Mouse (Mus musculus) neural tube, embryonic 15.5 days (tissue): ENCODE measurements around the gene Cdc26. TPM values are rescaled to one million over a fixed set of nuclear protein-coding genes. Genes with fewer than 3 reads are reported as not detected.

ENCODE experiments used
- ATAC-seq: fragments of 200-750 bp; cut with Nextera tagmentation; 2 replicates; pipeline ENCODE4 v1.8.0; 2017; ENCODE audit warnings: mild to moderate bottlenecking, moderate TSS enrichment, moderate library complexity; ENCODE audit not compliant: low FRiP score
- H3K27ac ChIP-seq: fragments of 300-500 bp; sonication (generic); replicated peaks from 2 replicates; pipeline ENCODE4 v1.5.1; 2015; ENCODE audit warnings: mild to moderate bottlenecking, inconsistent platforms
- H3K27me3 ChIP-seq: fragments of 300-500 bp; sonication (generic); replicated peaks from 2 replicates; pipeline ENCODE4 v1.6.1; 2015; ENCODE audit warnings: inconsistent platforms
- H3K36me3 ChIP-seq: fragments of 300-500 bp; sonication (generic); 2 replicates; pipeline ENCODE4 v1.6.1; 2015; ENCODE audit warnings: inconsistent platforms
- H3K4me1 ChIP-seq: fragments of 300-500 bp; sonication (generic); 2 replicates; pipeline ENCODE4 v1.6.1; 2015; ENCODE audit warnings: inconsistent platforms
- H3K4me2 ChIP-seq: fragments of 300-500 bp; sonication (generic); 2 replicates; pipeline ENCODE4 v1.6.1; 2015; ENCODE audit warnings: inconsistent platforms, mild to moderate bottlenecking, moderate library complexity
- H3K4me3 ChIP-seq: fragments of 300-500 bp; sonication (generic); replicated peaks from 2 replicates; pipeline ENCODE4 v1.5.1; 2015; ENCODE audit warnings: mild to moderate bottlenecking, inconsistent platforms
- H3K9ac ChIP-seq: fragments of 300-500 bp; sonication (generic); replicated peaks from 2 replicates; pipeline ENCODE4 v1.6.1; 2015; ENCODE audit warnings: mild to moderate bottlenecking, inconsistent platforms
- H3K9me3 ChIP-seq: fragments of 300-500 bp; sonication (generic); replicated peaks from 2 replicates; pipeline ENCODE4 v1.6.1; 2016; ENCODE audit warnings: inconsistent platforms
- WGBS: fragments of 180-500 bp; shearing (Covaris S2); methylation state at CpG from one replicate; pipeline ENCODE4 v1.1.7; 2015; ENCODE audit warnings: mixed read lengths; 5-methylcytosine and 5-hydroxymethylcytosine counted together
- polyA plus RNA-seq: library from polyadenylated mRNA; unstranded; fragments of >200 nt; fragmentation: Nextera tagmentation; extraction: Ambion mirVana; gene quantifications from 2 replicates; pipeline ENCODE4 v1.2.1, GENCODE M21; 2015

Cdc26 gene
- polyA plus RNA-seq, 1 experiment from 2014 or later, result 76.8 TPM

GRCm38 (mm10) chr4:62429616-62430015, 21.2 kb upstream of the Cdc26 start:
- WGBS, result 92% methylated on average over 9 of the region's 9 CpGs
- Histone ChIP-seq H3K4me2 (no peak overlapping the region), H3K27ac (no peak overlapping the region), H3K4me1 (no peaks in the 10 kb centered on the region), H3K36me3 (peaks cover 15% of the 10 kb centered on the region), H3K9me3 (no peaks in the 10 kb centered on the region), H3K27me3 (no peaks in the 10 kb centered on the region), H3K4me3 (no peak overlapping the region), H3K9ac (no peak overlapping the region)
- no peak for ATAC-seq

- no peak overlapping the region for H3K9ac ChIP-seq
- H3K9me3 ChIP-seq, result no peaks in the 10 kb centered on the region
- peaks cover 26% of the 10 kb centered on the region for H3K36me3 ChIP-seq
- ATAC-seq, result no peak
- H3K4me2 ChIP-seq, result no peak overlapping the region
- no peaks in the 10 kb centered on the region for H3K4me1 ChIP-seq
- no peak overlapping the region for H3K4me3 ChIP-seq
- WGBS, result 82% methylated on average over 17 of the region's 17 CpGs
- no peaks in the 10 kb centered on the region for H3K27me3 ChIP-seq
- no peak overlapping the region for H3K27ac ChIP-seq
These were observed 19.7 kb upstream of the Cdc26 start for GRCm38 (mm10) chr4:62427978-62428758.

- 96% methylated on average over 4 of the region's 4 CpGs for WGBS
- Histone ChIP-seq H3K27me3 (no peaks in the 10 kb centered on the region), H3K4me3 (no peak overlapping the region), H3K9ac (no peak overlapping the region), H3K27ac (no peak overlapping the region), H3K9me3 (no peaks in the 10 kb centered on the region), H3K4me2 (no peak overlapping the region), H3K4me1 (no peaks in the 10 kb centered on the region), H3K36me3 (peaks cover 49% of the 10 kb centered on the region)
- no peak for ATAC-seq
These were observed 17.4 kb upstream of the Cdc26 start for GRCm38 (mm10) chr4:62425891-62426290.

GRCm38 (mm10) chr4:62419091-62419490, 10.6 kb upstream of the Cdc26 start:
- Histone ChIP-seq H3K27me3 (no peaks in the 10 kb centered on the region), H3K9me3 (no peaks in the 10 kb centered on the region), H3K27ac (no peak overlapping the region), H3K4me2 (no peak overlapping the region), H3K36me3 (peaks cover 98% of the 10 kb centered on the region), H3K4me1 (no peaks in the 10 kb centered on the region), H3K4me3 (no peak overlapping the region), H3K9ac (no peak overlapping the region)
- ATAC-seq, result no peak
- 96% methylated on average over 6 of the region's 6 CpGs for WGBS

GRCm38 (mm10) chr4:62418448-62418847, 10.0 kb upstream of the Cdc26 start:
- Histone ChIP-seq H3K9ac (no peak overlapping the region), H3K4me1 (no peaks in the 10 kb centered on the region), H3K27me3 (no peaks in the 10 kb centered on the region), H3K4me2 (no peak overlapping the region), H3K4me3 (no peak overlapping the region), H3K9me3 (no peaks in the 10 kb centered on the region), H3K36me3 (peaks cover 96% of the 10 kb centered on the region), H3K27ac (no peak overlapping the region)
- ATAC-seq, result no peak
- WGBS, result 76% methylated on average over 8 of the region's 8 CpGs

GRCm38 (mm10) chr4:62411606-62412005, 3.2 kb upstream of the Cdc26 start:
- no peak for ATAC-seq
- Histone ChIP-seq H3K9ac (no peak overlapping the region), H3K9me3 (no peaks in the 10 kb centered on the region), H3K4me3 (no peak overlapping the region), H3K4me2 (no peak overlapping the region), H3K4me1 (peaks cover 23% of the 10 kb centered on the region), H3K27me3 (no peaks in the 10 kb centered on the region), H3K36me3 (peaks cover 48% of the 10 kb centered on the region), H3K27ac (no peak overlapping the region)
- 92% methylated on average over 10 of the region's 10 CpGs for WGBS

GRCm38 (mm10) chr4:62410325-62410724, 1.9 kb upstream of the Cdc26 start:
- Histone ChIP-seq H3K27ac (no peak overlapping the region), H3K36me3 (peaks cover 35% of the 10 kb centered on the region), H3K4me3 (0 out of 2 replicates have a peak overlapping the region, but pooled peaks have one; percentile 85), H3K4me2 (peak overlapping the region; percentile 75), H3K9me3 (no peaks in the 10 kb centered on the region), H3K27me3 (no peaks in the 10 kb centered on the region), H3K4me1 (peaks cover 35% of the 10 kb centered on the region), H3K9ac (no peak overlapping the region)
- WGBS, result 88% methylated on average over 2 of the region's 2 CpGs
- ATAC-seq, result no peak

- WGBS, result 37% methylated on average over 6 of the region's 6 CpGs
- Histone ChIP-seq H3K36me3 (peaks cover 28% of the 10 kb centered on the region), H3K27ac (no peak overlapping the region), H3K4me2 (peak overlapping the region; percentile 75), H3K9me3 (no peaks in the 10 kb centered on the region), H3K9ac (peak overlapping the region; percentile 86), H3K27me3 (no peaks in the 10 kb centered on the region), H3K4me3 (peak overlapping the region; percentile 85), H3K4me1 (peaks cover 40% of the 10 kb centered on the region)
- no peak for ATAC-seq
These were observed 1.2 kb upstream of the Cdc26 start for GRCm38 (mm10) chr4:62409615-62410014.

GRCm38 (mm10) chr4:62407730-62408582, 486 bp downstream of the Cdc26 start:
- peak overlapping the region; percentile 85 for H3K4me3 ChIP-seq
- H3K36me3 ChIP-seq, result peaks cover 16% of the 10 kb centered on the region
- peaks cover 43% of the 10 kb centered on the region for H3K4me1 ChIP-seq
- peak overlapping the region; percentile 63 for H3K9ac ChIP-seq
- peak; percentile 72 for ATAC-seq
- no peaks in the 10 kb centered on the region for H3K27me3 ChIP-seq
- H3K9me3 ChIP-seq, result no peaks in the 10 kb centered on the region
- WGBS, result under 1% methylated on average over 35 of the region's 35 CpGs
- H3K27ac ChIP-seq, result peak overlapping the region; percentile 88
- H3K4me2 ChIP-seq, result peak overlapping the region; percentile 57

- no peaks in the 10 kb centered on the region for H3K9me3 ChIP-seq
- H3K36me3 ChIP-seq, result peaks cover 18% of the 10 kb centered on the region
- H3K4me2 ChIP-seq, result peak overlapping the region; percentile 13; the same call in 1 of the 2 replicates
- H3K27me3 ChIP-seq, result no peaks in the 10 kb centered on the region
- H3K27ac ChIP-seq, result no peak overlapping the region
- H3K9ac ChIP-seq, result no peak overlapping the region
- no peak for ATAC-seq
- WGBS, result 77% methylated on average over 4 of the region's 4 CpGs
- H3K4me3 ChIP-seq, result no peak overlapping the region
- H3K4me1 ChIP-seq, result peaks cover 43% of the 10 kb centered on the region
These were observed 2.3 kb downstream of the Cdc26 start for GRCm38 (mm10) chr4:62406133-62406532.

GRCm38 (mm10) chr4:62398956-62399355, 9.5 kb downstream of the Cdc26 start:
- Histone ChIP-seq H3K9ac (no peak overlapping the region), H3K4me1 (no peaks in the 10 kb centered on the region), H3K36me3 (peaks cover 73% of the 10 kb centered on the region), H3K4me2 (no peak overlapping the region), H3K27me3 (no peaks in the 10 kb centered on the region), H3K4me3 (no peak overlapping the region), H3K9me3 (no peaks in the 10 kb centered on the region), H3K27ac (no peak overlapping the region)
- WGBS, result 96% methylated on average over 3 of the region's 3 CpGs
- no peak for ATAC-seq
